Mouse (Mus musculus) forebrain, postnatal 0 days (tissue): ENCODE measurements at regions not wholly inside any gene's neighbourhood (a gene's known extent, or its start where the extent isn't known, plus 50 kb on each side); places are given as distances from the start of the nearest gene placed in this dataset.

ENCODE experiments used
- ATAC-seq: fragments of 200-750 bp; cut with Nextera tagmentation; 2 replicates; pipeline ENCODE4 v1.8.0; 2017; ENCODE audit warnings: mild to moderate bottlenecking, moderate library complexity
- DNase-seq: peaks from one replicate; pipeline ENCODE4 v3.0.0-alpha.2; 2015
- H3K27ac ChIP-seq: fragments of 300-500 bp; sonication (generic); 2 replicates; pipeline ENCODE4 v1.5.1; 2014; ENCODE audit warnings: low read depth, mild to moderate bottlenecking, antibody characterized with exemption, low read length, moderate library complexity, mixed read lengths
- H3K27me3 ChIP-seq: fragments of 300-500 bp; sonication (generic); 2 replicates; pipeline ENCODE4 v1.6.1; 2014; ENCODE audit warnings: mild to moderate bottlenecking, low read length, mixed read lengths; ENCODE audit not compliant: insufficient read depth
- H3K36me3 ChIP-seq: fragments of 300-500 bp; sonication (generic); 2 replicates; pipeline ENCODE4 v1.6.1; 2014; ENCODE audit warnings: mild to moderate bottlenecking, moderate library complexity; ENCODE audit not compliant: insufficient read depth
- H3K4me1 ChIP-seq: fragments of 300-500 bp; sonication (generic); 2 replicates; pipeline ENCODE4 v1.6.1; 2014; ENCODE audit warnings: antibody characterized with exemption; ENCODE audit not compliant: insufficient read depth
- H3K4me2 ChIP-seq: fragments of 300-500 bp; sonication (generic); 2 replicates; pipeline ENCODE4 v1.6.1; 2014; ENCODE audit warnings: low read depth, mild to moderate bottlenecking, moderate library complexity
- H3K4me3 ChIP-seq: fragments of 300-500 bp; sonication (generic); 2 replicates; pipeline ENCODE4 v1.5.1; 2014; ENCODE audit warnings: low read depth, low read length, mixed read lengths
- H3K9ac ChIP-seq: fragments of 300-500 bp; sonication (generic); 2 replicates; pipeline ENCODE4 v1.6.1; 2014; ENCODE audit warnings: mild to moderate bottlenecking
- H3K9me3 ChIP-seq: fragments of 300-500 bp; sonication (generic); 2 replicates; pipeline ENCODE4 v1.6.1; 2016; ENCODE audit warnings: low read length
- CTCF ChIP-seq: sonication (generic); IDR thresholded peaks from 2 replicates; pipeline ENCODE4 v1.5.1; 2016; ENCODE audit warnings: antibody characterized with exemption, control low read depth, low read depth
- WGBS: fragments of 180-500 bp; shearing (Covaris S2); extraction: QIAGEN DNeasy Blood & Tissue Kit; methylation state at CpG from one replicate; pipeline ENCODE4 v1.1.7; 2014; 5-methylcytosine and 5-hydroxymethylcytosine counted together

DNA sequence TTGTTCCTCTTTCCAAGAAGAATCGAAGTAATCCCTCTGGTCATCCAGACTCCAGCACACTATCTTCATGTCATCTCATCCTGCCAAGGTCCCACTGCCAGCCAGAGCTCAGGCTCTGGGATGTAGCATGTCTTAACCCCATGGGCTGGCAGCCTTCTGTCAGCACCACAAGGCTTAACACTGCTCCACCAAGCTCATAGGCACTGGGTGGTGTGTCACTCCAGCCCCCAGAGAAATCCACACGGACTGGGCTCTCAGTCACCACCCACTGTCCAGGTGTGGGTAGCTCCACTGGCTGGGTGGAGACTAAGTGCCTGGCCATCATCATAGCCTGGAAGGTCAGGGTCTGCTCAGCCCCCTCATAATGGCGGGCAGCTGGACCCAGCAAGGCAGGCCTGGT lies 459.8 kb upstream of the Pcdh17 start:
- no peak overlapping the region for H3K4me3 ChIP-seq
- H3K9me3 ChIP-seq = no peaks in the 10 kb centered on the region
- no peak overlapping the region for H3K9ac ChIP-seq
- DNase-seq (no peak), ATAC-seq (no peak)
- no peaks in the 10 kb centered on the region for H3K4me1 ChIP-seq
- WGBS = 98% methylated on average over 3 of the region's 3 CpGs
- H3K36me3 ChIP-seq = no peaks in the 10 kb centered on the region
- no peak overlapping the region for H3K27ac ChIP-seq
- no peak overlapping the region for H3K4me2 ChIP-seq
- H3K27me3 ChIP-seq = no peaks in the 10 kb centered on the region
- no peak for TF ChIP-seq CTCF
